Mouse (Mus musculus) erythroblast, embryonic 14.5 days (primary cell): ENCODE measurements around the gene Hist1h2bn.

ENCODE experiments used
- GATA1 ChIP-seq: IDR thresholded peaks from 2 replicates; pipeline ENCODE4 v1.6.1; 2012; ENCODE audit warnings: low read length, inconsistent platforms, mixed read lengths
- TAL1 ChIP-seq: IDR thresholded peaks from 3 replicates; pipeline ENCODE4 v1.6.1; 2012; ENCODE audit warnings: low read length, inconsistent platforms, mixed read lengths

DNA sequence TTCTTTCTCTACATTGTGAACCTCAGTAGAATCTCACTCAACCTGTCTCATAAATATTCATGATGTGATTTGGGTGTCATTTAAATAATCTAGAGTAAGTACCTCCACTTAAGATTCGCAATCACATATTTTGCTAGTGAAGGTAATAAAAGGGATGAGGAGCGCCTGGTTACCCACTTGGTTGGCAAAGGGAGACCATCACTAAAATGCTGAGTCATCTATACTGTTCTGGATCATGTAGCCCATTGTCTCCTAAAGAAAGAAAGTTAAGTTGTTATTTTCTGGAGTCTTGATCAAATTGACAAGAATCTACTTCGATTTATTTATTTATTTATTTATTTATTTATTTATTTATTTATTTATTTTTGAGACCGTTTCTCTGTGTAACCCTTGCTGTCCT, 47.3 kb upstream of the Hist1h2bn start:
- no peak for TF ChIP-seq GATA1
- TF ChIP-seq TAL1 = no peak
